Mouse (Mus musculus) testis, adult 2 months (tissue): ENCODE measurements around the gene Tmcc3.

Experiments
- CTCF ChIP-seq: fragments of 200-500 bp; IDR thresholded peaks from 2 replicates; pipeline ENCODE4 v1.5.1; 2012; ENCODE audit warnings: low read depth, mild to moderate bottlenecking, inconsistent platforms, low read length, moderate library complexity; ENCODE audit not compliant: control insufficient read depth, insufficient read depth, insufficient replicate concordance
- POLR2A ChIP-seq: fragments of 200-500 bp; IDR thresholded peaks from 2 replicates; pipeline ENCODE4 v1.6.1; 2012; ENCODE audit warnings: low read depth, mild to moderate bottlenecking, inconsistent platforms, low read length, moderate library complexity; ENCODE audit not compliant: control insufficient read depth

DNA sequence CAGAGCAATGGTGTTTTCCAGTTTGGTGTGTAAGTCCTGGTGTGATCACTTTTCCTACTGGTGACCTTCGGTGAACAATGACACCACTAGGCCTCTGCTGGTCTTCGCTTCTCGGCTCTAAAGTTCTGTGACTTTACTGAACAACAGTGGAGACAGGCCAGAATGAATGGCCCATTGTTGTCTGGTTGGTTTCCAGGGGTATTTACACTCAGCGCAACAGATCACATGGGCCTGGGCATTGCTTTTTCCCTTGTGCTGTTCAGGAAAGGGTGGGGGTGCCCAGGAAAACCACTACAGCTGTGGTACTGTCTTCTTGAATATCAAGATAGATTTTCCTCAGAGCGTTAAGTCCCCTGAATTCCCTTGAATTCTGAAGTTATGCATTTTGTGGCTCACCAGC, 38.5 kb downstream of the Tmcc3 start:
- no peak for TF ChIP-seq POLR2A
- TF ChIP-seq CTCF: no peak
